Mouse (Mus musculus) liver, adult 2 months (tissue): ENCODE data around the gene Ggt6. TPM values are rescaled to one million over a fixed set of nuclear protein-coding genes. Genes with fewer than 3 reads are reported as not detected.

Experiments
- DNase-seq: peaks from one replicate; pipeline ENCODE4 v3.0.0-alpha.2; 2011; ENCODE audit warnings: low read depth, low spot score; ENCODE audit errors: extremely low read depth
- H3K27ac ChIP-seq: fragments of 200-500 bp; replicated peaks from 2 replicates; pipeline ENCODE4 v1.5.1; 2012; ENCODE audit warnings: low read depth, mild to moderate bottlenecking, control low read depth, inconsistent platforms, low read length; ENCODE audit not compliant: insufficient read depth
- H3K27me3 ChIP-seq: fragments of 200-500 bp; 2 replicates; pipeline ENCODE4 v1.6.1; 2012; ENCODE audit warnings: mild to moderate bottlenecking, moderate library complexity, low read length, inconsistent platforms; ENCODE audit not compliant: control insufficient read depth, insufficient read depth
- H3K36me3 ChIP-seq: fragments of 200-500 bp; 2 replicates; pipeline ENCODE4 v1.6.1; 2012; ENCODE audit warnings: low read length, inconsistent platforms; ENCODE audit not compliant: control insufficient read depth, insufficient read depth
- H3K4me1 ChIP-seq: fragments of 200-500 bp; 2 replicates; pipeline ENCODE4 v1.6.1; 2011; ENCODE audit warnings: low read length; ENCODE audit not compliant: control insufficient read depth, insufficient read depth
- H3K4me3 ChIP-seq: fragments of 200-500 bp; 2 replicates; pipeline ENCODE4 v1.5.1; 2011; ENCODE audit warnings: low read depth, mild to moderate bottlenecking, control low read depth, low read length, moderate library complexity; ENCODE audit not compliant: insufficient read depth
- H3K79me2 ChIP-seq: fragments of 200-500 bp; 2 replicates; pipeline ENCODE4 v1.6.1; 2012; ENCODE audit warnings: inconsistent platforms, mild to moderate bottlenecking, low read length, moderate library complexity; ENCODE audit not compliant: control insufficient read depth, insufficient read depth
- H3K9ac ChIP-seq: fragments of 200-500 bp; 2 replicates; pipeline ENCODE4 v1.6.1; 2012; ENCODE audit warnings: low read depth, mild to moderate bottlenecking, control low read depth, inconsistent platforms, low read length
- CTCF ChIP-seq: fragments of 200-500 bp; IDR thresholded peaks from 2 replicates; pipeline ENCODE4 v1.5.1; 2011; ENCODE audit warnings: low read depth, low read length, control low read depth
- POLR2A ChIP-seq: fragments of 200-500 bp; IDR thresholded peaks from 2 replicates; pipeline ENCODE4 v1.6.1; 2011; ENCODE audit warnings: low read length, control low read depth; ENCODE audit not compliant: insufficient read depth; ENCODE audit errors: extremely low read depth
- WGBS: fragments of 180-500 bp; shearing (Covaris S2); methylation state at CpG from one replicate; pipeline ENCODE4 v1.1.7; 2018; 5-methylcytosine and 5-hydroxymethylcytosine counted together
- polyA plus RNA-seq: library from polyadenylated mRNA; depleted of rRNA; stranded (reverse); fragments of >200 nt; gene quantifications from 2 replicates; pipeline ENCODE4 v1.2.3, GENCODE M21; 2012
- total RNA-seq: library from RNA; depleted of rRNA; stranded (reverse); fragments of >200 nt; gene quantifications from 2 replicates; pipeline ENCODE4 v1.2.3, GENCODE M21; 2014

The Ggt6 gene
- total and polyA plus RNA-seq, 2 experiments, result 13.6 to 33.7 TPM

DNA sequence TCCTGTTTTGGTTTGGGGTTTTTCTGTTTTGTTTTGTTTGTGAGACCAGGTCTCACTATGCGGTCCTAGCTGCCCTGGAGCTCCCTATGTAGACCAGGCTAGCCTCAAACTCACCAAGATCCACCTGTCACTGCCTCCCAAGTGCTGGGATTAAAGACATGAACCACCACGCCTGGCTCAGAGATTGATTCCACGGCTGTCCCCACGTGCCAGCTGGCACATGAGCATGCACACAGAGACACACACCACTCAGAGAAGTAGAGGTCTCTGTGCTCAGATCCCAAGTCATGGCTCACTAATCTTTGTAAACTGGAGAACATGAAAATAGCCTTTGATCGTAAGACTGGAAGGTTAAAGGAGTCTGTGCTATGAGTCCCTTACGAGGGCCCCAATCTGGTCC lies 16.3 kb upstream of the Ggt6 start:
- no peak overlapping the region for H3K4me3 ChIP-seq
- H3K79me2 ChIP-seq, result no peaks in the 10 kb centered on the region
- H3K36me3 ChIP-seq, result no peaks in the 10 kb centered on the region
- no peak overlapping the region for H3K27ac ChIP-seq
- WGBS, result 66% methylated on average over 6 of the region's 6 CpGs
- no peak for DNase-seq
- peaks cover 2% of the 10 kb centered on the region; the same call in 1 of the 2 replicates for H3K4me1 ChIP-seq
- no peak for TF ChIP-seq CTCF
- no peak for TF ChIP-seq POLR2A
- no peak overlapping the region for H3K9ac ChIP-seq
- H3K27me3 ChIP-seq, result no peaks in the 10 kb centered on the region

DNA sequence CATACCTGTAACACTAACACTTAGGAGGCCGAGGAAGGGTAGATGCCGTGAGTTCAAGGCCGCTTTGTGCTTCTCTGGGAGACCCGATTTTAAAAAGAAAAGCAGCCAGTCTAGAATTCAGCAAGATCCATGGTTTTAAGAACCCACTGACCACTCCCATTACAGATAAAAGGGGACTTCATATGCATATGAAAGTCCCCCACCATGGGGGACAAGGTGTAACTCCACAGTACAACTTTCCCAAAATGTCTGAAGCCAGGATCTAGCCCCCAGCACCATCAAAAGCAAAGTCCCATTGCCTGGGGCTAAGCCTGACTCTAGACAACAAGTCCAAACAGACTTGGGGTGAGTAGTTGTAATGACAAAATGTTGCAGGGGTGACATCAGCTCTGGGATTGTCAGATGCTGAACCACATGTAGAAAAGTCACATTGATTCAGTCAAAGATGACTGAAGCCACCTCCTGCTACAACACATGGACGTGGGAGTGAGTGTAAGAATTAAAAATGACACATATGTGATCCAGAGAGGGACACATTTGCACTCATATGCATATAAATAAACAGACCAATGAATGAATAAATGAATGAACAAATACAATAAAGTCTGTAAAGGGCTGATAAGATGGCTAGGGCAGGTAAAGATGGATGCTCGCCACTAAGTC lies 14.7 kb upstream of the Ggt6 start:
- TF ChIP-seq POLR2A, result no peak
- TF ChIP-seq CTCF, result no peak
- no peak overlapping the region for H3K27ac ChIP-seq
- H3K9ac ChIP-seq, result no peak overlapping the region
- WGBS, result 94% methylated on average over 6 of the region's 6 CpGs
- no peaks in the 10 kb centered on the region for H3K79me2 ChIP-seq
- DNase-seq, result no peak
- no peaks in the 10 kb centered on the region for H3K27me3 ChIP-seq
- no peak overlapping the region for H3K4me3 ChIP-seq
- peaks cover 2% of the 10 kb centered on the region; the same call in 1 of the 2 replicates for H3K4me1 ChIP-seq
- no peaks in the 10 kb centered on the region for H3K36me3 ChIP-seq

DNA sequence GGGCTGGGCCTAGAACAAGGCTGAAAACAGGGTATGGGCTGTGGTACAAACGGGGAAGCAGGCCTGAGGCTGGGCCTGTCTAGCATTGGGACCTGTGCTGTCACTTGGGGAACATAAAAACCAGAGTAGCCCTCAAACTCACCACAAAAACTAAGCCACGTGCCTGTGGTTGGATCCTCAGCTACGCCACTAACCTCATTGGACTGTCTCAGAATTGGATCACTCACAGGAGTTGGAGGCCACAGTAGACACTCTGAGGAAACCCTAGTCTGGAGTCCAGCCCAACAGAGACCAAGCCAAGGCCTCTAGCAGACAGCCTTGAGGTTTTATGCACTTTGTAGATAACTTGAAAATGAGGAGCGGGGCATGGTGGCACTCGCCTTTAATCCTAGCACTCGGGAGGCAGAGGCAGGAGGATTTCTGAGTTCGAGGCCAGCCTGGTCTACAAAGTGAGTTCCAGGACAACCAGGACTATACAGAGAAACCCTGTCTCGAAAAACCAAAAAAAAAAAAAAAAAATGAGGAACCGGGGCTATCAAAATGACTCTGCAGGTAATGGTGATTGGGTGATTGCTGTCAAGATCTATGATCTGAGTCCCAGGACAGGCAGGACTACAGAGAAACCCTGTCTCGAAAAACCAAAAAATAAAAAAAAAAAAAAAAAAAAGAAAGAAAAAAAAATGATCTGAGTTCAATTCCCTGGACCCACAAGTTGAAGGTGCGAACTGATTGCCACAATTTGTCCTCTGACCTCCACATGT lies 13.6 kb upstream of the Ggt6 start:
- DNase-seq, result no peak
- no peaks in the 10 kb centered on the region for H3K36me3 ChIP-seq
- no peaks in the 10 kb centered on the region for H3K79me2 ChIP-seq
- WGBS, result 89% methylated on average over 11 of the region's 11 CpGs
- H3K9ac ChIP-seq, result no peak overlapping the region
- no peaks in the 10 kb centered on the region for H3K27me3 ChIP-seq
- TF ChIP-seq POLR2A (no peak), CTCF (no peak)
- H3K27ac ChIP-seq, result no peak overlapping the region
- no peak overlapping the region for H3K4me3 ChIP-seq
- peaks cover 2% of the 10 kb centered on the region; the same call in 1 of the 2 replicates for H3K4me1 ChIP-seq

GRCm38 (mm10) chr11:72423686-72424085 lies 11.6 kb upstream of the Ggt6 start:
- no peak for TF ChIP-seq CTCF
- no peak for TF ChIP-seq POLR2A
- DNase-seq, result no peak
- no peak overlapping the region for H3K27ac ChIP-seq
- no peaks in the 10 kb centered on the region for H3K79me2 ChIP-seq
- H3K36me3 ChIP-seq, result no peaks in the 10 kb centered on the region
- H3K27me3 ChIP-seq, result no peaks in the 10 kb centered on the region
- WGBS, result 81% methylated on average over 4 of the region's 4 CpGs
- H3K4me1 ChIP-seq, result no peaks in the 10 kb centered on the region
- no peak overlapping the region for H3K9ac ChIP-seq
- H3K4me3 ChIP-seq, result no peak overlapping the region

DNA sequence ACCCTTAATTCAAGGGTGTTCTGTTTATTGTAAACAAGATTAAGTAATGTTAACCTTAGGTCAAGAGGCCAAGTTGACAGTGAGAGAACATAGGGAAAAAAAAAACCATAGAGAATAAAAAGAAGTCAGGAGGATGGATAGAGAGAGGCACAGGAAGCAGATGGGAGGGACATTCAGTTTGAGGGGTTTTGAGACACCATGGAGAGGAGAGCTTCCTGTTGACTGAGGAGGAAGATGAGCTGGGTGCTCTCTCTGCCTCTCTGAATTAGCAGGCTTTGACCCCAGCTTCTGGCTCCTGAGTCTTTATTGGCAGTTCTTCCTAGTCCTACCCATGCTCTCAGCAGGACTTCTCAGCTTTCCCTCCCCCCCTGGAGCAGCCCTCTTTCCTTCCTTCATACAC lies 10.1 kb upstream of the Ggt6 start:
- Histone ChIP-seq H3K9ac (no peak overlapping the region), H3K4me3 (no peak overlapping the region), H3K36me3 (no peaks in the 10 kb centered on the region), H3K27me3 (no peaks in the 10 kb centered on the region), H3K4me1 (no peaks in the 10 kb centered on the region), H3K79me2 (no peaks in the 10 kb centered on the region), H3K27ac (no peak overlapping the region)
- TF ChIP-seq CTCF, result no peak
- TF ChIP-seq POLR2A, result no peak
- no peak for DNase-seq

DNA sequence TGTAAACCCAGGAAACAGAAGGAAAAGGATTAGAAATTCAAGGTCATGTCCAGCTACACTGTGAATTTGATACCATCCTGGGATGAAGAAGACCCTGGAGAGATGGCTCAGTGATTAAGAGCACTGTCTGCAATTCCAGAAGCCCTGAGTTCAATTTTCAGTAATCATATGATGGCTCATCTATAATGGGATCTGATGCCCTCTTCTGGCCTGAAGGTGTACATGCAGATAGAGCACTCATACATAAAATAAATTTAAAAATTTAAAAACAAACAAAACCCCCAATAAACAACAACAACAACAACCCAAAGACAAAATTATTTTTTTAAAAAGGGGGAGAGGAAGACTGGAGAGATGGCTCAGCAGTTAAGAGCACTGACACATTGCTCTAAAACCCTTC lies 8.4 kb upstream of the Ggt6 start:
- TF ChIP-seq POLR2A (no peak), CTCF (peak; percentile 30; the same call in 1 of the 2 replicates)
- no peak overlapping the region for H3K4me3 ChIP-seq
- H3K36me3 ChIP-seq, result no peaks in the 10 kb centered on the region
- DNase-seq, result no peak
- no peak overlapping the region for H3K27ac ChIP-seq
- no peaks in the 10 kb centered on the region for H3K79me2 ChIP-seq
- no peaks in the 10 kb centered on the region for H3K4me1 ChIP-seq
- no peaks in the 10 kb centered on the region for H3K27me3 ChIP-seq
- no peak overlapping the region for H3K9ac ChIP-seq
